Mouse (Mus musculus) regulatory T cell (primary cell): ENCODE data around the gene Runx2.

ENCODE experiments used
- in situ Hi-C: fragments of 300-600 bp; cut with MboI, MseI; formaldehyde crosslinking; loops from one replicate; pipeline ENCODE4 v1.15.1; 2025; ENCODE audit warnings: high pct_unique_total_duplicates

Runx2 gene

DNA sequence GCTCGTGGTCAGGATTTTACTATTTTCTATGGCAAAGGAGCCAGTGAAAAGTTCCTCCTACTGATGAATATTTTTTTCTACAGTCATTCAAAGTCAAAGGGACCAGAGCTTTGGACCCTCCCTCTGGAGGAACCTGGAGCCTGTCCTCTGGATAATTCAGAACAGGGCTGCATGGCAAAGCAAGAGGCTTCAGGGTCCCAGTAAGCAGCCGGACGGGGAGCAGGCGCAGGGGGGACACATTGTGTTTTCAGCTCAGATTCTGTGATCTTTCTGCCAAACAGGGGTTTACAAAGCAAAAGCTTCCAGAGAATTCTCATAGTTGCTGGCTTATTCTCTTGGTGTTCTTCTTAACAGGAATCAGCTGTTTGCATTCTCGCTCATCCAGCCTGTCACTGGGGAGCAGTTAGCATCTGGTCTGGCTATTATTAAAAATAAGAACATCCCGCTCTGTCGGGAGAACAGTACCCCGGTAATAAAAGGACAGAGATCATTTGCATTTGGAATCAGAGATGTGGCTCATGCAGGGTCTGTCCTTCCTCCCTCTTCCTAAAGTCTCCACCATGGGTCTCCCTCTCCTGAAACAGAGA lies 216.6 kb downstream of the Runx2 start:
- in situ Hi-C loops, result no loop called here

DNA sequence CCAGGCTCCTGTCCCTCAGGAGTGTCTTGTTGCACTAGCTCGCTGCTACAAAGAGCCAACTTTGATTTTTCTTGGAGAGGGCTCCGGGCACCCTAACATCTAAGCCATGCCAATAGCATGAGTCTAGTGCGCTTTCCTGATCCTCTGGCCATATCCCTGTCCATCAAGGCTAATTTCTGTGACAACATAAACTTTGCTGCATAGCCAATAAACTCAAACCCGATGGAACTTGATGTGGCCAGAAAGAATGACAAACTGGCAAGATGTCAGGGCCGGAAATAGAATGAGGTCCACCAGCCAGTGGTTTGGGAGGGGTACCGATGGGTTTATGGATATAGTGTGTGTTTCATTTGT lies 221.9 kb downstream of the Runx2 start:
- in situ Hi-C loops, result no loop called here

DNA sequence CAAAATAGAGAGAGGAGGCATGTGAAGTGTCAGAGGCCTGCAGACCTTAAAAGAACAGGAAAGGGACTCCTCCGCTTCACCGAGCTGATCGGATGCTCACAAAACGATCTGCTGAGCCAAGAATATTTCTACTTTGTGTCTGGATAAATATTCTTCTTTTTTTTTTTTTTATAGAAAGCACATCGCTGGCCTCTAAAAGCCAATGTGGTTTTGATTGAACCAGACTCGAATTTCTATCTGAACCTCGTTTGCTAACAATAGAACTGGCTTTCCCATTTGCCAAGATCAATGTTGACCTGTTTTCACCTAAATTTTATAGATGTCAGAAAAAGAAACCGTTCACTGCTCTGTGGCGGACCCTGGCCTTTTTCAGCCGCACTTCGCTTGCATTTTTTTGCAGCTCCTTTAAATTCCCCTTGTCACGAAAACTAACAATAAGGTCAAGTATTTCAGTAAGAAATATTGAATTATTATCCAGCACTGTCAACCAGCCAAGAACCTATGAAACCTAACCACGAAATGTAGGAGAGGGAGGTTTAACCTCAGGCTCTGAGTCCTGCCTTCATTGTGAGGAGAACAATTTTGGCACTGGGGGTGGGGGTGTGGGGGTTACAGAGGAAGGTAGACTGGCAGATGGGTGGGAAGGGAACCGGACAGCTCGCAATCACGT lies 222.4 kb downstream of the Runx2 start:
- in situ Hi-C loops, result no loop called here

DNA sequence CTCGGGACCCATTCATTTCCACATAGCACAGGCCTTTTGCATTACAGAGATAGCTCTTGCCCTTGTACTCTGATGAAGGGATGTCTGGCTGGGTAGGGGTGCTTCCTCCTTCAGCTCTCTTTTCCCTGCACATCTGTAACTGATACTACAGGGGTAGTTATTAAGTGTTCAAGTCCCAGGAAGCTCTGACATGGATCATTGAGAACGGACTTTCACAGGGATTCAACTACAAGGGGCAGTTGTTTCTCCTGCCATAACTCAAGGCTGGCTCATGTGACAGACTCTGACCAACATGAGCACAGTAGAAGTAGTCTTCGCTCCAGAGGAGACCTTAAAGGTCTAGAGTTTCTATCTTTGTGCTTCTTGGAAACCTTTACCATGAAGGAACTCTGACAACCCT lies 226.1 kb downstream of the Runx2 start:
- in situ Hi-C loops, result loop anchor here (10.0 kb wide), 1 partner anchor 1366 kb away; no protein-coding TSS in a partner anchor

DNA sequence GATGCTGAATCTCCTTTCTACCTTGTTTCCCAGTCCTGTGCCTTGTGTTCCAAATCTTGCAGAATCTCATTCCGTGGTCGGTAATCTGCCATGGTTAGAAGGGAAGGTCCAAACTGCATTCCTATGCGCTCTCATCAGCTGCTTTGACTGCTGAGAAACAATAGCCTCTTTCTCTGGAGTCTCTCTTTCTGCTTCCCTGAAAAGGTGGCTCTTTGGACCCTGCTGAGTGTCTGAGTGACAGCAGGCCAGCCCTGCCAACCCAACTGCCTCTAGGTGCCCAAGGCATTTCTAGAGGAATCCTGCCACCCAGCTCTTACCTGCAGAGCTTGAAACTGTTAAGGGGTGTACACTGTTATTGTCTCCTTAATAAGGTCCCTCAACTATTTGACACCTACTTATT lies 226.6 kb downstream of the Runx2 start:
- in situ Hi-C loops, result loop anchor here (10.0 kb wide), 1 partner anchor 1367 kb away; no protein-coding TSS in a partner anchor

DNA sequence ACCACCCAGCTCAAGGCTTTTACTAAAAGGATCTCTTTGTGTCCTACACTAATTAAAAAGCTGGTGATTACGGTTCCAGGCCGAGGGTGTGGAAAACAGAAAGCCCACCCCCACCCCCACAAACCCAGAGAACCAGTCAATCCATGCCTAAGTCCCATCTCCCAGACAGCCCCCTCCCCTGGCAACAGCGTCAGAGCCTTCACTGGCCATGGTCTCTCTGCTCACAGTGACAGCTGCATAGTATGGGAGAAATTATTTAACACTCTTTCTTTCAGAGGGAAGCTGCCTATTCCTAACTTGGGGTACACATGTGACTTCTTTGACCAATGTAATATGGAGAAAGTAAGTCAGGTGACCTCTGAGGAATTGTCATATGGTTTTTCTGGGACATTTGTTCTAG lies 228.4 kb downstream of the Runx2 start:
- in situ Hi-C loops, result loop anchor here (10.0 kb wide), 1 partner anchor 1369 kb away; no protein-coding TSS in a partner anchor

DNA sequence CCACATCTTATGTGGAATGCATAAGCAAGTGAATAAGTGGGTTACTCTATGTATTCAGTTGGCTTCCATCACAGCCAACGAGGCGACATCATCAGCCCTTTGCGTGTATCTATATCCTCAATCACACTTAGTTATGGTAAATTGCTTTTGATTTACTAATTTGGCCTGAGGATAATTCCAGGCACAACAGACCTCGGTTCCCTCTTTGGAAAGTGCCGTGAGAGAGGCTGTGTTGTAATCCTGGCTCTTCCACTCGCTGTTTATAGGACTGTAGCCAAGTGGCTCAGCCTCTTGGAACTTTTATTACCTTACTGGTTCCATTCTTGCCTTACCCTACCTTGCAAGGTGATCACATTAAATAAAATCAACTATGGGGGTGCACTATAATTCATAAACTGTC lies 229.8 kb downstream of the Runx2 start:
- in situ Hi-C loops, result loop anchor here (5.0 to 10.0 kb wide), 2 partner anchors 42 to 1370 kb away; no protein-coding TSS in a partner anchor

DNA sequence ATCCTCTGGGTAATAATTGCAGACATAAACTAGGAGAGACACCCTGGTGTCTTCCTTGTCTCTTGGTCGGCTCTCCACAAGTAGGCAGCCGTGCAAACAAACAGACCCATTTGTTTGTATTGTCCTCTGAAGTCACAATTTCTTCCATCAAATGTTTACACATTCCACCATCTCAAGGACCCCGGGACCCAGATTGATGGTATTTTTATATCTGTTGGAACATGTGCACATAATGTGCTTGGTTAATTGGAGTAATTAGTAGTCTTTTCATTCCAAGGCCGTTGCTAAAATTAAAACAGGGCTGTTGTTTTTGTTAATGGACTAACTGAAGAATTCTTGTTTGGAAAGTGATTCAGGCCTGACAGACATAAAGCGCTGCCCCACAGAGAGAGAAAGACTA lies 236.8 kb downstream of the Runx2 start:
- in situ Hi-C loops, result no loop called here

DNA sequence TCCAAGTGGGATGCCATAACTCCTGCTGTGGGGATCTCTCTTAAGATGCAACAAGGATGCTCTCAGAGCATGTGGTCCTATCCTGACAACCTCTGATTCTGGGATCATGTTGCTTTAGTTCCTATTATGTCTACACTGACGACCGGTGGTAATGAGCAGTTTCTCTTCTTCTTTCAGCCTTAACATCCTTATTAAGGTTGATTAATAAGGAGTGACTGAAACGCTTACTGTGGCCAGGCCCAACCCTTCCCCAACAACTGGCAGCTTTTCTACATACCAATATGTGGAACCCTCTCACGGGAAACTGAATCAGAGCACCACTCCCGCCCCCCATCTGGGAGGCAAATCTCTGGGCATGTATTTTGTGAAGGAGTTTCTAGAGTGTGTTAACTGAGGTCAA lies 243.7 kb downstream of the Runx2 start:
- in situ Hi-C loops, result no loop called here

DNA sequence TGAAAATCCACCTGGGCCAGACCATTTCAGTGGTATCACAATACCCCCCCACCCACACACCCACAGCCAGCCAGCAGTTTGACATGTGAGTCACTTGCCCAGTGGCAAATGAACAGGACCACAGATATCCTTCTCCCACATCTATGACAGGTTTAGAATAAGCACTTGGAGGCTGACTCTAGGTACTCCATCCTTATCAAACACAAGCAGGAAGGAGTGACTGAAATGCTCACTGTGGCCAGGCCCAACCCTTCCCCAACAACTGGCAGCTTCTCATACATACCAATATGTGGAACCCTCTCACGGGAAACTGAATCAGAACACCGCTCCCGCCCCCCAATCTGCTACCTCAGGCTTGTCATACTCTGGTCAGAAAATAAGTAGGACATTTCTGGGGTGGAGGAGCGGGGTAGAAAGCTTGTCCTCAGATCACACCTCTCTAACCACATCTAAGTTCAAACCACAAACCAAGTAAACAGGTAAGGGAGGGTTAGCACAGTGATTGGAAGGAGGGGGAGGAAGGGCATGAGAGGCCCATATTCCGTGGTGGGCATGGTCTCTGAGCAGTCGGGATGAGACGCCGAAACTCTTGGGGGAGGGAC lies 245.5 kb downstream of the Runx2 start:
- in situ Hi-C loops, result no loop called here

DNA sequence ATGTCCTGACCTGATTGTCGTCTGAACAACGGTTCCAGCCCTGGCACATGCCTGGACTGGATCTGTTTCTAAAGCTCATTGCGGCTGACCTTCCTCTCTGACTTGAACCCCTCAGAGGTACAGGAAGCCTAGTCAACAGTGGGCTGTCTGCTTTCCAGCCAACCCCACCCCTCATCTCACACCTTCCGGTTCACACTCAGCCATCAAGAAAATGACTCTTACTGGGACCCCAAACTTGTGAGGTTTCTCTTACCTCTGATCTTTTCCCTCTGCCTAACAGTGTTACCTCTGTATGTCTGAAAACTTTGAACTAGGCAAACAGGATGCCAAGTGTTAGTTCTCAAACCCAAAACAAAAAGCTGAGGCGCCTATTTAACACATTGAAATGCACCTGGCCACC lies 247.6 kb downstream of the Runx2 start:
- in situ Hi-C loops, result no loop called here

DNA sequence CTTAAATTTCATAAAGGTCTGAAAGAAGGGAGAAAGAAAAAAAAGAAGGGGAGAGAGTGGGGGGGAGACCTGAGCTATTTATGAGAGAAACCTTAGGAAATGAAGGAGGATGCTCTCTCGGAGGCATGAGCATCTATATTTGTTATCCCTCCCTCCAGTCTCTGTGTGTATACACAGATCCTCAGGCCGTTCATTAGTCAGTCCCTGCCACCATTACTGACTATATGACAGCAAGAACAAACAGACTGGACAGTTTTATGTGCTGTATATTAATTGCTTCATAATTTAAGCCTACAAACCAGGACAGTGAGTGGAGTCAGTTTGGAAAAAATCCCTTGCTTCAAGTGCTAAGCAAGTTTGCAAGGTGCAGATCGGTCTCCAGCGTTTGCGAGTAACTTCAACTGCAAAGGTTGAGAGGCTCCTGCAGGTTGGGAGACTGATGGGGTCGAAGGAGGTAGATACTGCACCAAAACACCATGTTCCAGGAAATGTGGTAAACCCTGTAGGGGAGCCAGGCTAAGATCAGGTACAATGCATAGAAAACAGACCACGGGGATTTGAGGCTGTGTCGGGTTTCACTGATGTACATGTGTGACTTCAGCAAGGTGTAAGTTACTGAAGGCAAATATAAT lies 248.6 kb downstream of the Runx2 start:
- in situ Hi-C loops, result no loop called here

DNA sequence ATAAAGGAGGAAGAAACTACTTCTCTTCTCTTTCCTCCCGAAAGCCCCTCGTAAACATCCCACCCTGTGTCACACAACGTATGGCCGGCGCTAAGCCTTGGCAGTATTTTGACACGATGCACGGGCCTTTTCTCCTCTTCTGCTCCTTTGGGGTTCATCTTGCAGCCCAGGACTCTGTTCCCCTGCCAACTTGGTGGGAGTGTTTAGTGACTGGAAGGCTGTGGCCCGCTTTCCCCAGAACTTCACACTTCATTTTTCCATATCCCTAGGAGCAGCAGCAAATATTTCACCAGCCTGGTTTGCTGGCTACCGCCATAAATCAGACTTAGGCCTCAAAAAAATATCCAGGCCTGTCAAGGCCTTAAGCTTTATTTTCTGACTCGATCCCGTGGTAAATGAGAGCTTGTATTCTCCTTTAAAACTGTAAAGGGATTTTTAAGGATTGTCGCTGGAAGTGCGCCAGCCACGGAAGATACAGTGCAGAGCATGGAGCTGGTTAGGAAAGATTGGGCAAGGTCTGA lies 249.2 kb downstream of the Runx2 start:
- in situ Hi-C loops, result no loop called here

DNA sequence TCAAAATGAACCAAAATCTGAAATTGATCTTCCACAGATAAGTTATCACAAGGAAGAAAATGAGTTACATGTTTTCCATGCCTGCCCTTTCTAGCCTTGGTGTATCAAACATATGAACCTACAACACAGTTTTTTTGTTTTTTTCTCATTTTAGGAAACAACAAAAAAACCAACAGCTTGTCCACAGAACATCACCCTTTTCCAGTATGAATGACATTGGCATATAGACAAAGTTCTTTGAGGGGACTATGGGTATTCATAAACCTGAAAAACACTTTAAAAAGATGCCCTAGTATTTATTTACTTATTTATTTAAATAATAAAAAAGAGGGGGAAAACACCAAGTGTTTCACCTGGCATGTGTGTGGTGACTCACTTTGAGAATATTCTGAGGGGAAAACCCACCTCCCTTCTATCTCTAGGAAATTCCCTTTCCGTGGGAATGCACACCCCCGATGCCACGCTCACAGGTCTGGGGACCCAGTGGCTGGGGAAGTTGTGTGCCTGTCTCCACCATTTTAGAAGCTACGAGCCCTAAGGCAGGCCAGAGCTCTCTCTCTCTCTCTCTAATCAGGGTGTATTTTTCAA lies 249.9 kb downstream of the Runx2 start:
- in situ Hi-C loops, result no loop called here

DNA sequence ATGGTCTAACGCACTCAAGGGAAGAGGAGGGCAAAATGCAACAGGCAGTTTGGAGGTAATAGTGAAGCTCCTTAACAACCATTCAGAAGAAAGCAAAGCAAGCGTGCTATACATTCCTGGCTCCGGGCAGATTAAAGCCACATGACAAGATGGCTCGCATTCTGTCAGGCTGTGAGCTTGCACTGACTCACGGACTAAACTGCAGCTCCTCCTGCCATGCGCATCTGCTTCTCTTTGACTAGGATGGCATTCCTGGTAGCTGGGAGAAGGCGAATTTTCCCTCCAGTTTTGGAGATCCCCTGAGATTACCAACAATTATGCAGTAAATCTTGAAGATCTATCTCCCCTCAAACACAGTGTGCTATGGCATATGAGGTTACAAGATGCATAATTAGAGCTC lies 254.6 kb downstream of the Runx2 start:
- in situ Hi-C loops, result no loop called here

DNA sequence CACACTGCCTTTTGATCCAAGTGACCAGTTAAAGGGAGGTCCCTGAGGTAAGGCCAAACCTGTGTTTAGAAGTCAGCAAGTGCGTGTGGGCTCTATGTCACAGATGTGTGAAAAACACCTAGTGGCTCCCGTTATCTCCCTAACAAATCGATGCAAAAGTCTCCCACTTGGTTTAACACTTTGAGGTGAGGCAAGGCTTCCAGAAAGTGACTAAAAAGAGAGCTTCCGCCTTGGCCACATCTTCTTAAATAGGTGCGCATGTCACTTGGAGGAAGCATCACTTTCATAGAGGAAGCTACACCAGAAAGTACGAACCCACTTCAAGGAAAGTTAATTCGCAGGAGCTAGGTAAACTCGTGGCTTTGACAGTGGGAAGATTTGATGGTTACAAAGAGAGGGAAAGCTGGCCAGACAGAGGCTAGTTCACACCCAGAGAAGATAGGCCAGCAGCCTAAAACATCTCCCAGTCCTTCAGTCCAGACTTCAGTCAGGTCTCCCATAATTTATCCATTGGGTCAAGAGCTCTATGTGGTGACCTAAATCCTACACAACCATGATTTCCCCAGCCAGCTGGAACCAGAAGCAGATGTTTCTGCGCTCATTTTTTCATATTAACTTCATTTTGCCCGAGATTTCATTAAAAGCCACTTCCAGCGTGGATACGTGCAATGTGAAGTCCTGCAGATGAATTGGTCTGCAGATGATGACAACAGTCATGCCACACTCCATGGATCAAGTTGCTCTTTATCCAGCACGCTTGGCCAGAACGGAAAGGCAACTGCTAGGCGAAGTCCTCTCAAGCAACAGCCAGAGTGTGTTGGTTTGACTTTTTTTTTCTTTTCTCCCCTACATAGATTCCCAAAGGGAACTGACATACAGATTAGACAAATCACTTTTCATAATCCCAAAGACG lies 257.1 kb downstream of the Runx2 start:
- in situ Hi-C loops, result no loop called here

DNA sequence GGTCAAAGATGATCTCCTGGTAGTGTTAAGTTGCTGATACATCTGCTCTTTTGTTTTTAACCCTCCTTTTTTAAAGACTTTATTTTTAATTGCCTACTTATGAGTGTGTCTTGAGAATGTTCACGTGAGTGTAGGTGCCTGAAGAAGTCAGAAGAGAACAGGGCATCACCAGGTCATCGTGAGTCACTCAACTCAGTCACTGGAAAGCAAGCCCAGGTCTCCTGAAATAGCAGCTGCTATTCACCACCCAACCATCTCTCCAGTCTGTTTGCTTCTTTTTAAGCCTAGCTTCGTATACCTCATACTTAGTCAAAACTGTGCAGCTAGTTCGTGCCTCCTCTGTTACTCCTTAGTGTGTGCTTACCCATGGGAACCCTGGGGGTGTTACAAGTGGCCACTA lies 259.7 kb downstream of the Runx2 start:
- in situ Hi-C loops, result no loop called here

DNA sequence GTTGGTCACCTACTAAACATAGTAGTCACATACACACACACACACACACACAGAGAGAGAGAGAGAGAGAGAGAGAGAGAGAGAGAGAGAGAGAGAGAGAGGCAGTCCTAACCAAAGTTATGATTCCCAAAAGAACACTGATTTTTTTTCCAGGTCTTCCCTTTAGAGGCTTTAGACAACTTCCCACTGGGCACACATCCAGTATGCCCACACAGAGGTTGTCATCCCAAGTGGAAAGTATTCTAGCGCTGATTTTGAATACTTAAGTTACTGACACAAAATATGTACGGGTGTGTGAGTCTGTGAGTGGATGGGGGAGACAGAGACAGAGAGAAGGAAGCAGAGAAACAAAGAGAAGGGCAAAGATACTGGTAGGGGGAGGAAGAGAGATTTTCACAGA lies 265.0 kb downstream of the Runx2 start:
- in situ Hi-C loops, result no loop called here

DNA sequence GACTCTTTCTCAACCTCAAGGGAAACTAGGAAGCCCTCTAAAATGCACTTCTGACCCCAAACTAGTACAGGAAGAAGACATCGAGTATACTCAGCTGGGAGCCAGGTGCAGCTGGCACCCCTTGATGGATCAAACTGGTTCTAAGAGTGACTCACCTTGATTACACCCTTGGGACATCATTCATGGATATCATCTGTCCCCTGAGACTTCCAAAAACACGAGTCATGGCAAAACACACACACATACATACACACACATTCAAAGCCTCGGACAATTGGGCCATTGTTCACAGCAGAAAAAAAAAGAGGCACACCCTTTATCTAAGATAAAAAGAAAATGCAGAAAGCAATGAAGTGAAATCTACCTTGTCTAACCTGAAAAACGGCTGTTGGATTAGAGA lies 266.7 kb downstream of the Runx2 start:
- in situ Hi-C loops, result no loop called here

DNA sequence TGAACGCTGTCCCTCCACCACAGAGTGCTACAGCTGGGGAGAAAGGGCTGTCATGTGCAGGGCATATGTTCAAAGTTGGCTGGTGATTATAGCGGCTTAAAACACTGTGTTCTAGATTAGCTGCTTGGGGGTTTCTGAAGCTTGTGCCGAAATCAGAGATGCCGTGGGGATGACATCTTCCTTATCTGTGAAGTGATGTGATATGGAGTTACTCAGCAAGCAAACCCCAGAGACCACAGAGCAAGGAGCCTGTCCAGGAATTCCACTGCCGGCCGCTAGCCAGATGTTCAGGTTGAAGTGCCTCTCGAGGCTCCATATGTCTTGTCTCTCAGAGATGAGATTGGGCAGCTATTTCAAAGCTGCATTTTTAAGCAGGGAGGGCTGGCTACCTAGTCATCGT lies 267.8 kb downstream of the Runx2 start:
- in situ Hi-C loops, result no loop called here
